Mouse (Mus musculus): ENCODE results near the gene Med15. TPM values are rescaled to one million over a fixed set of nuclear protein-coding genes. Genes with fewer than 3 reads are reported as not detected.
A peak's percentile ranks its signal among the peaks of the same experiment; 100 is the strongest.
"Not testable (repeated sequence)": the region's sequence is repeated elsewhere in the genome, so short reads cannot be mapped to it uniquely, and the experiment has no call there.

The Med15 gene
- polyA plus RNA-seq, 1 experiment from 2014 or later, result 44.8 TPM

GRCm38 (mm10) chr16:17625488-17626268, 107.0 kb downstream of the Med15 start:
- H3K36me3 ChIP-seq (ENCODE audit: control insufficient read depth, insufficient read depth, low read length), result peaks cover 40% of the 10 kb centered on the region
- no peak for ATAC-seq (replicated peaks; ENCODE audit: low FRiP score)

GRCm38 (mm10) chr16:17621936-17622335, 110.8 kb downstream of the Med15 start:
- ATAC-seq (replicated peaks; ENCODE audit: low FRiP score), result no peak
- Histone ChIP-seq H3K27ac (ENCODE audit: low read depth, low read length) (no peak overlapping the region), H3K4me3 (ENCODE audit: low read depth, low read length) (no peak overlapping the region), H3K4me1 (replicated peaks; ENCODE audit: control insufficient read depth, insufficient read depth, low read length) (peaks cover 7% of the 10 kb centered on the region), H3K4me2 (no peak overlapping the region), H3K9me3 (ENCODE audit: control insufficient read depth, low read length) (no peaks in the 10 kb centered on the region), H3K9ac (ENCODE audit: low read depth, low read length) (no peak overlapping the region), H3K27me3 (replicated peaks; ENCODE audit: control insufficient read depth, insufficient read depth, low read length) (no peaks in the 10 kb centered on the region), H3K36me3 (ENCODE audit: control insufficient read depth, insufficient read depth, low read length) (peaks cover 17% of the 10 kb centered on the region)
- WGBS, result 93% methylated on average over 1 of the region's 1 CpGs
- no peak for DNase-seq (ENCODE audit: low spot score)

More at GRCm38 (mm10) chr16:17625488-17626268, 107.0 kb downstream of the Med15 start:
- H3K4me2 ChIP-seq, result no peak overlapping the region
- H3K4me3 ChIP-seq (ENCODE audit: low read depth, low read length), result no peak overlapping the region
- WGBS, result 73% methylated on average over 8 of the region's 8 CpGs
- H3K4me1 ChIP-seq (replicated peaks; ENCODE audit: control insufficient read depth, insufficient read depth, low read length), result peaks cover under 1% of the 10 kb centered on the region; the same call in 1 of the 2 replicates
- H3K27ac ChIP-seq (ENCODE audit: low read depth, low read length), result no peak overlapping the region
- H3K9ac ChIP-seq (ENCODE audit: low read depth, low read length), result no peak overlapping the region
- no peak for DNase-seq (ENCODE audit: low spot score)
- no peaks in the 10 kb centered on the region for H3K9me3 ChIP-seq (ENCODE audit: control insufficient read depth, low read length)
- H3K27me3 ChIP-seq (replicated peaks; ENCODE audit: control insufficient read depth, insufficient read depth, low read length), result no peaks in the 10 kb centered on the region

- Histone ChIP-seq H3K4me3 (ENCODE audit: low read depth, low read length) (peak within 1 kb of the TSS; percentile 94), H3K4me2 (peak within 1 kb of the TSS; percentile 73), H3K9ac (ENCODE audit: low read depth, low read length) (peak within 1 kb of the TSS; percentile 96), H3K27ac (ENCODE audit: low read depth, low read length) (peak within 1 kb of the TSS; percentile 69), H3K36me3 (ENCODE audit: control insufficient read depth, insufficient read depth, low read length) (peaks cover 3% of the 10 kb centered on the region; the same call in 1 of the 2 replicates), H3K27me3 (replicated peaks; ENCODE audit: control insufficient read depth, insufficient read depth, low read length) (no peaks in the 10 kb centered on the region), H3K9me3 (ENCODE audit: control insufficient read depth, low read length) (no peaks in the 10 kb centered on the region), H3K4me1 (replicated peaks; ENCODE audit: control insufficient read depth, insufficient read depth, low read length) (peaks cover 7% of the 10 kb centered on the region)
- 2% methylated on average over 60 of the region's 60 CpGs for WGBS
- peak; percentile 96 for DNase-seq (ENCODE audit: low spot score)
- peak; percentile 80 for ATAC-seq (replicated peaks; ENCODE audit: low FRiP score)
Measured at GRCm38 (mm10) chr16:17619198-17620105, 113.2 kb downstream of the Med15 start, which contains the start of gene Smpd4. Smpd4 (plus strand) TSS chr16:17619354.

- Histone ChIP-seq H3K27me3 (replicated peaks; ENCODE audit: control insufficient read depth, insufficient read depth, low read length) (no peaks in the 10 kb centered on the region), H3K9ac (ENCODE audit: low read depth, low read length) (no peak overlapping the region), H3K36me3 (ENCODE audit: control insufficient read depth, insufficient read depth, low read length) (no peaks in the 10 kb centered on the region), H3K4me3 (ENCODE audit: low read depth, low read length) (no peak overlapping the region), H3K4me2 (peak overlapping the region; percentile 39; the same call in 1 of the 2 replicates), H3K27ac (ENCODE audit: low read depth, low read length) (no peak overlapping the region), H3K9me3 (ENCODE audit: control insufficient read depth, low read length) (no peaks in the 10 kb centered on the region), H3K4me1 (replicated peaks; ENCODE audit: control insufficient read depth, insufficient read depth, low read length) (peaks cover 7% of the 10 kb centered on the region)
- WGBS, result 17% methylated on average over 13 of the region's 13 CpGs
- DNase-seq (ENCODE audit: low spot score), result peak; percentile 72
- ATAC-seq (replicated peaks; ENCODE audit: low FRiP score), result peak; percentile 74; the same call in 1 of the 2 replicates
Measured at GRCm38 (mm10) chr16:17617922-17618565, 114.6 kb downstream of the Med15 start.

- Histone ChIP-seq H3K9me3 (ENCODE audit: control insufficient read depth, low read length) (no peaks in the 10 kb centered on the region), H3K9ac (ENCODE audit: low read depth, low read length) (no peak overlapping the region), H3K36me3 (ENCODE audit: control insufficient read depth, insufficient read depth, low read length) (no peaks in the 10 kb centered on the region), H3K4me2 (no peak overlapping the region), H3K27ac (ENCODE audit: low read depth, low read length) (no peak overlapping the region), H3K27me3 (replicated peaks; ENCODE audit: control insufficient read depth, insufficient read depth, low read length) (no peaks in the 10 kb centered on the region), H3K4me3 (ENCODE audit: low read depth, low read length) (no peak overlapping the region), H3K4me1 (replicated peaks; ENCODE audit: control insufficient read depth, insufficient read depth, low read length) (peaks cover 7% of the 10 kb centered on the region)
- no peak for ATAC-seq (replicated peaks; ENCODE audit: low FRiP score)
- 68% methylated on average over 5 of the region's 5 CpGs for WGBS
- no peak for DNase-seq (ENCODE audit: low spot score)
Measured at GRCm38 (mm10) chr16:17616212-17616611, 116.5 kb downstream of the Med15 start.

GRCm38 (mm10) chr16:17614740-17615139, 118.0 kb downstream of the Med15 start:
- H3K36me3 ChIP-seq (ENCODE audit: control insufficient read depth, insufficient read depth, low read length); ATAC-seq (replicated peaks; ENCODE audit: low FRiP score); H3K4me2 ChIP-seq; H3K27ac ChIP-seq (ENCODE audit: low read depth, low read length); H3K9ac ChIP-seq (ENCODE audit: low read depth, low read length); H3K4me1 ChIP-seq (replicated peaks; ENCODE audit: control insufficient read depth, insufficient read depth, low read length); H3K27me3 ChIP-seq (replicated peaks; ENCODE audit: control insufficient read depth, insufficient read depth, low read length); H3K4me3 ChIP-seq (ENCODE audit: low read depth, low read length); H3K9me3 ChIP-seq (ENCODE audit: control insufficient read depth, low read length); DNase-seq (ENCODE audit: low spot score): not testable (repeated sequence)
- WGBS, result 85% methylated on average over 6 of the region's 6 CpGs

- H3K27ac ChIP-seq (ENCODE audit: low read depth, low read length), result no peak overlapping the region
- no peak overlapping the region for H3K4me2 ChIP-seq
- H3K36me3 ChIP-seq (ENCODE audit: control insufficient read depth, insufficient read depth, low read length), result no peaks in the 10 kb centered on the region
- DNase-seq (ENCODE audit: low spot score) (no peak), ATAC-seq (replicated peaks; ENCODE audit: low FRiP score) (no peak)
- H3K9me3 ChIP-seq (ENCODE audit: control insufficient read depth, low read length), result no peaks in the 10 kb centered on the region
- no peak overlapping the region for H3K4me3 ChIP-seq (ENCODE audit: low read depth, low read length)
- H3K4me1 ChIP-seq (replicated peaks; ENCODE audit: control insufficient read depth, insufficient read depth, low read length), result no peaks in the 10 kb centered on the region
- no peaks in the 10 kb centered on the region for H3K27me3 ChIP-seq (replicated peaks; ENCODE audit: control insufficient read depth, insufficient read depth, low read length)
- no peak overlapping the region for H3K9ac ChIP-seq (ENCODE audit: low read depth, low read length)
- WGBS, result 68% methylated on average over 4 of the region's 4 CpGs
Measured at GRCm38 (mm10) chr16:17611383-17611782, 121.3 kb downstream of the Med15 start.

GRCm38 (mm10) chr16:17605684-17606083, 127.0 kb downstream of the Med15 start:
- Histone ChIP-seq H3K36me3 (ENCODE audit: control insufficient read depth, insufficient read depth, low read length) (no peaks in the 10 kb centered on the region), H3K4me3 (ENCODE audit: low read depth, low read length) (no peak overlapping the region), H3K9me3 (ENCODE audit: control insufficient read depth, low read length) (no peaks in the 10 kb centered on the region), H3K27ac (ENCODE audit: low read depth, low read length) (no peak overlapping the region), H3K4me2 (no peak overlapping the region), H3K4me1 (replicated peaks; ENCODE audit: control insufficient read depth, insufficient read depth, low read length) (no peaks in the 10 kb centered on the region), H3K9ac (ENCODE audit: low read depth, low read length) (no peak overlapping the region), H3K27me3 (replicated peaks; ENCODE audit: control insufficient read depth, insufficient read depth, low read length) (no peaks in the 10 kb centered on the region)
- WGBS, result 66% methylated on average over 5 of the region's 5 CpGs
- no peak for ATAC-seq (replicated peaks; ENCODE audit: low FRiP score)
- DNase-seq (ENCODE audit: low spot score), result no peak
